Mouse (Mus musculus): ENCODE measurements around the gene C1galt1.

Gene C1galt1

DNA sequence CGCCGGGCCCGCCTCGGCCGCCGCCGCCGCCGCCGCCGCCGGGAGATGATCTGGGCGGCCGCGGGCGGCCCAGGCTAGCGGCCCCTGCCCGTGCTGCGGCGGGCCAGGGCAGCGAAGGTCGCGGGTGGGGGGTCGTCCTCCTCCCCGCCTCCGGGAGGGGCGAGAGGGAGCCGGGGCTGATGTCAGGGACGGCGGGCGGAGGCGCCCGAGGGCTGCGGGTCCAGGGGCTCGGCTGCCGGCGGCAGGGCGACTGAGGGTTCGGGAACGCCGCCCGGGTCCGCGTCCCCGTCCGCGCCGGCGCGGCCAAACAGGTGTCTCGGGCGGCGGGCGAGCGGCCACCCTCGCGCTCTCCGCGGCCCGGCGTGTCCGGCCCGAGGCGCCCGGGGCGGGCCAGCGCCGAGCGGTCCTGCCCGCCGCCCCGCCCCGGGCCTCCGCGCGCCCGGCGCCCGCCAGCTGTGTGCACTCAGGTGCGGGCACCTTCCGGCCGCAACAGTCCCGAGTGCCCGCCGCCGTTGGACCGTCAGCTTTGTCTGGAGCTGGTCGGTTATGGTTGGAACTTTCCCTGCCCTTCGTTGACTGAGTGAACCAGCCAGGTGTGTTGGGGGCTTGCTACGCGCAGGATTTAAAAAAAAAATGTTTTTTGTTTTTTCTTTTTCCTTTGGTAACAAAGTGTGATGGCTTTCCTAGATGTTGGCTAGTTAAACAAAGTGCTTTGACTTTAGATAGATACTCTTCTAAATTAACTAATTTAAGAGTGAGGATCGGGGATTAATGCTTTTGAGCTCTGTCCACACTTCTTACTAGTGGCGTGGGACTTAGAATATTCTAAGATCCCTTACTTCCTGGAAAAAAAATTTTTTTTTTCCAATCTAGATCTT lies at the start of gene C1galt1:
C1galt1 (plus strand) TSS at position 41 of the 878 bp plus-strand sequence.
- peak in 1 of 2 experiments; percentile 79 for DNase-seq

DNA sequence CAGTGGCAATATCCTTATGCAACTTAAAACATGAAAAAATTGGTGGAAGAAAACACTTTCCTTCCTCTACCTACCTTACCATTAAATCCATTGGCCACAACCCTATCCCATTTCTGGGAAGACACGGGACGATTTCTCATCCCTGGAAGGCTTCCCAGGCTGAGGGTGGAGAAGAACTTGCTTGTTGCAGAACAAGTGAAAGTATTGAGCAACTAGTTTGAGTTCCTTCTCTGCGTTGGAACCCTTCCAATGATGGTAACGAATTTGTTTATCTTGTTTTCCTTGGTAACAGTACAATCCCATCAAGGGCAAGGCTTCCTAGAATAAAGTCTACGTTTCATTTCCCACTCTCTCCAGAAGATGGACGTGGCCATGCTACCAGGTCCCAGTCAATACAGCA lies 44.7 kb upstream of the C1galt1 start:
- DNase-seq, result no peak

DNA sequence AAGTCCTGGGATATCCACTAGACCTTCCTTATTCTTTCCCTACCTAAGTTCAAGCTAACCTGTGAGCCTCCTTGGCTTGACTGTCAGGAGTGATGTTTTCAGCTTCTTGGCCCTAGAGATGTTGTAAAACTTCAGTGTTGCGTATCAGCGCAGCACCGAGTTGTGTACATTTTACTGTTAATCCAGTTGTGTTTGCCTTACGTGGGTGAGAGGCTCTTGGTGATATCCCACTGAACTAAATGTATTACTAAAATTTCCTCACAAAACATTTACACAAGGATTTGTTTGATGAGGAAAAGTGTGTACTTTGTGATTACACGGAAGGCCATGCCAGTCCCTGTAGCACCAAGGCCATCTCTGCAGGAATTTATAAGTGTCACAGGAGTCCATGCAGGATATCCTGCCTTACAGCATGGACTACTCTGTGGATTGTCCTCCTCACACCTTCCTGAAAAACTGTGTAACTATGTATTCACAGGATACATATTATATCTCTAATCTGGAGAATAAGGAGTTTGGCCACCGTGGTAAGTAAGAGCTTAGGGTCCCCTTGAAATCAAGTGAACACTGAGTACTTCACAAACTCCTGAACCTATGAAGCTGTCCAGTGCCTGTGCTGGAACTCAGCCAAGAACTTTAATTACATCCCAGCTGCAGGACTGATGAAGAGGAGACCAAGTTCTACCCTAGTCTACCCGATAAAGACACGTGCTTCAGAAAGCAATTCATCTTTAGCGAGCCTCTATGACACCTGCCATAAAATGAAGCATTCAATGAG lies 40.7 kb upstream of the C1galt1 start:
- DNase-seq, result no peak

DNA sequence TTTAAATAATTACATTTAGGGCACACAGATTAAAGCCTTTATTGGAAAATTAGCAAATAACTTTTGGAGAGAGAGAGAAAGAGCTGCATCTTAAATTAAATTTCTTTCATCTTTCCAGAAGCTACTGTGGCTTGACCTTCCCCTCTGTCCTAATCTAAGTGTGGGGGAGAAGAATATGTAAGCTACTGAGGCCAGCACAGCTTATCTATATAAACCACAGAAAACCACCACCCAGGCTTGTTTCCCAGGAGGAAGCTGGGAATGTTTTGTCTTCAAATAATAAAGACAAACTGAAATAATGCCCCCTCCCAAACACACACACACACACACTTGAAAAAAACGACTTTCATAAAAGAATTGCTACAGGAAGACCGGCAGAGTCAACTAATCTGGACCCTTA lies 30.5 kb upstream of the C1galt1 start:
- no peak for DNase-seq

DNA sequence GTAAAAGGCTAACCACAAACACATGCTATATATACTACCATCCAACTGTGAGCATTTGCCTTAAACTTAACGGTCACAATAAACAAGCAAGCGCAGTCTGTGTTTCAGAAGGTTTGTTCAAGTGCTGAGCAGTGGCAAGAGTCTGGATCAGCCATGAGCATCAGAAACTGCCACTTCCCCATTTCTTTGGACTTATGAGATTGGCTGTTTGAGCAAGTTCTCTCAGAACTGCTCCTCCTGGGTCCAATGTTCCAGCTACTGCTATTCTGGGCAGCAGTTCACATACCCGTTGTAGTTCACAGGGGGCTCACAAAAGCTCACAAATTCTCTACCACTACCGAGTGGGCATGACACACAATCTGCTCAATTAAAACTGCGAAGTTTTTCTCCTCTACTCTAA lies 28.4 kb upstream of the C1galt1 start:
- no peak for DNase-seq

DNA sequence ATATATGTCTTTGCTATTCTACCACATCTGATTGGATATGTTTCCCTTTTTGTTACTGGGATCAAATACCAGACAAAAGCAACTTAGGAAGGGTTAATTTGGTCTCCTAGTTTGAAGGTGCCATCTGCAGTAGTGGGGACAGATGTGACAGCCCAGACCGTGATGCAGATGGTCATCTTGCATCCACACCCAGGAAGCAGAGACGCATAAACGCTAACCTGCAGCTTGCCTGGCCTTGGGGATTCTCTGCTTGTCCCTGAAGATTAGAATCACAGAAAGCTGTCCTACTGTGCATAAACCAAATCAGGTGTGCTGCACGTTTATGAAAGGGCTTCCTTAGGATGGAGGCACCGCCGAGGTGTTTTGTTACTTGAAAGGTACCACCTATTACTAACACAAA lies 22.0 kb upstream of the C1galt1 start:
- DNase-seq, result no peak

DNA sequence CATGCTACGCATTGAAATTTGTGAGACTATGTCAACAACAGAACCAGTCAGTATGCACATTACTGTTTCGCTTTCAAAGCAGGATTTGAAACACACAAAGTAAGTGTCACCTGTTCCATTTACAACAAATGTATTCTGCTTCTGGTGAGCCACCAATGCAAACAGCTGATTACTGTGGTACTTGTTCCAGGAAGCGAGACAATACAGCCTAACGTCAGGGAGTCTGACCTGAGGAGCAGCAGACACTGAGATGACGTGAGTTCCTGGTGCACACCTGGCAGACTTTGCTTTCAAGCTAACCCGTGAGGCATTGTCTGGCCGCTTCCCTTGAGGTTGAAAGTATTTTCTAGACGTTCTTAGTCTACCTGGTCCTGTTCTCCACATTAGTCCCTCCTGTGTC lies 13.8 kb upstream of the C1galt1 start:
- no peak for DNase-seq

DNA sequence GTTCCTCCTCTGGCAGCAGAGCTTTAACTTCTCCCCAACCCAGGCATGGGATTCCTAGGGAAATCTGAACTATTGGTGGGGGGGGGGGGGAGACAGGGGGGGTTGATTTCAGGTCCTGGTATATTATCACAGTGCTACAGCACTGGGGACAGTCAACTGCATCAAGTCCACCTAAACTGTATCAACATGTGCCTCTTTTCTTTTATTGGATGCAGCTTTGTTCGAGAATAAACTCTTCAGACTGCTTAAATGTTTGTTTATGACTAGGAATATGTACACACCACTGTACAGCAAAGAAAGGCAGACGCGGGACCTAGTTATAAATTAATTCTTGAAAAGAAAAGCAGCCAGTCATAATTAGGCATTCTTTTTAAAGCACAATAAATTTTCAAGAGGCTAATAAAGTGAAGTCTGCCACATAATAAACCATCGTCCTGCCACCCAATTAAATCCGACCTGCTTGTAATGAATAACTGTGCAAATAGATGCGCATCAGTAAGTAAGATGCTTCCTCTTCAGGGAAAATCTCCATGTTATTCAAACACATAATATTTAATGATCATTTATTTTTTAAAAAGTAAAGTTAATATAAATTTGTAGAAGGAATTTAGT lies 12.0 kb upstream of the C1galt1 start:
- no peak for DNase-seq

DNA sequence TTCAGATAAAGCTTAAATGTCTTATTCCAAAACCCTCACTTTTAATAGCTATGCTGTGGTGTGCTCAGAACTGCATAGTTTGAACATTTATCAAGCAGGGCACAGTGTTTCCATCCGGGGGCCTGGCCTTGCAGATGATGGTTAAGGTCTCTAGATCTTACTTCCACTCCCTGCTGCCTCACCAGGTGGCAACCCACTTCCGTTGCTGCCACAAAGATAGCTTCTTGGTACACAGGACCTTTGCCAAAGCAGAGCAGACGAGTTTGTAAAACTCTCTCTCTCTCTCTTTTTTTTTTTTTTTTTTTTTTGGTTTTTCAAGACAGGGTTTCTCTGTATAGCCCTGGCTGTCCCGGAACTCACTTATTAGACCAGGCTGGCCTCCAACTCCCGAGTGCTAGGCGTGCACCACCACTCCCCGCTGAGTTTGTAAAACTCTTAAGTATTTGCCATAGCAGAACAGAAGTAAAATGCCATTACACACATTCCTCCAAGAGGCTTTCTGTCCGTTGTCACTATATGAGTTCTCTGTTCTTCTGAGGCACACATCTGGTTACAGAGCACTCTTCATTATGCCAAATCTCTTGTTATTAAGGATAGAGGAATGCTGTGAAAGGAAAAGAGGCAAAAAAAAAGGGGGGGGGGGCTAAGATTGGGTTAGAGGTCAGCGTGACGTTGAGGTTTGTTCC lies 773 bp upstream of the C1galt1 start:
- DNase-seq, result peak in 1 of 2 experiments; percentile 17

DNA sequence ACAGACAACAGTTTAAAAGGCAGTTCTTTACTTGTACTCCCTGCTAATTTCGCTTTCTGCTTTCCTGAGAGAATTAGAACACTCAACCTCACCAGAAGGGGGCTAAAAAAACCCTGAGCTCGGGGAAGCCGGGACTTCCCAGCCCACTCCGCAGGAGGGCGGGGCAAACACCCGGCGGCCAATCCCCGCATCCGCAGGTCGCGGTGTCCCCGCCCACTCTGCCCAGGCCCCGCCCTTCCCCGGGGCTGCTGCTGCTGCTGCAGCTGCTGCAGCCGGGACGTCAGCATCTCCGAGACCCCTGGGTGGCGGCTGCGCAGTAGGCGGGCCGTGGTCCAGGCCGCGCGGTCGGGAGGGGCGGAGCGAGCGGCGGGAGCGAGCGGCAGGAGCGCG lies 235 bp upstream of the C1galt1 start:
- peak; percentile 94 to 98 for DNase-seq

DNA sequence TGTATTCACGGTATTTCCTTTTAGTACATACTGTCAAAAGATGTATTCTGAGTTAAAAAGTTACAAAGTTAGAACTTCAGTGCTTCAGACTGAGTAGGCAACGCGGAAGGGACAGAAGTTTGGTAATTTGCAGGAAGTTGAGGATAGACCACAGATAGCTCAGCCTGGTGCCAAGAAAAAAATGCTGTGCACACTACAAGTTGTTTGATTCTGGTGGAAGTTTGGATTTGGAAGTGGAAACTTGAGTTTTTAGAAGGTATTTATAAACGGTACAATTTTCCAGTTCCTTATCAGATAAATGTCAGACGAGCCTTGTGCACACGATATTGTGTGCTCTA lies 1.0 kb downstream of the C1galt1 start:
- no peak for DNase-seq

DNA sequence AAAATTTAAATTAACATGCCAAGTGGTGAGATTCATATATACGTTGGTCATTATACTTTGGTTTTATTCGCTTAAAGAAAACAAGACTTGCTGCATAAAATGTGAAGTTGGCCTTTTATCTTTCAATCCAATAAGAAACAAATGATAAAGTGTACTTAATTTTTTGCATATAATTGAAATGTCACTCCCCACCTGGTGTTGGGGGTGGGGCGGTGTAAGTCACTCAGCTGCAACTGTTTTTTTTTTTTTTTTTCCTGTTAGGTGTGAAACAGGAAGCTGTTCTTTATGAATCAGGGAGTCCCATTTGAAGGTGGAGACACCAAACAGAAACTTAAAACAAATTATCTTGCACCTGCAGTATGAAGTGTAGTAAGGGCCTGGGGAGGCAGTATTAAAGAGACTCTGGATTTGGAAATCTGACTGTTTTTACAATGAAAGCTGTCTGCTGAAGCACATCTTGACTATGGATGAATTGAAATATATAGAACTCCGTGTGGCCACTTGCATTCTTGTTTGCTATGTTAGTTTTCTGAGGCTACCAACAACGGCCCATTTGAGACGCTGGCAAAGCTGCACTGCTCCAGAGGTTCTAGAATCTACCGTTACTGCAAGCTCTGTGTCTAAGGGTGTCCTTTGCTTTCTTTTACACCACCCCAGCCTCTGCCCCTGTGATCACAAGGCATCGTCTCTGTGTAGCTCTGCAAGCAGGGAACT lies 2.2 kb downstream of the C1galt1 start:
- no peak for DNase-seq

DNA sequence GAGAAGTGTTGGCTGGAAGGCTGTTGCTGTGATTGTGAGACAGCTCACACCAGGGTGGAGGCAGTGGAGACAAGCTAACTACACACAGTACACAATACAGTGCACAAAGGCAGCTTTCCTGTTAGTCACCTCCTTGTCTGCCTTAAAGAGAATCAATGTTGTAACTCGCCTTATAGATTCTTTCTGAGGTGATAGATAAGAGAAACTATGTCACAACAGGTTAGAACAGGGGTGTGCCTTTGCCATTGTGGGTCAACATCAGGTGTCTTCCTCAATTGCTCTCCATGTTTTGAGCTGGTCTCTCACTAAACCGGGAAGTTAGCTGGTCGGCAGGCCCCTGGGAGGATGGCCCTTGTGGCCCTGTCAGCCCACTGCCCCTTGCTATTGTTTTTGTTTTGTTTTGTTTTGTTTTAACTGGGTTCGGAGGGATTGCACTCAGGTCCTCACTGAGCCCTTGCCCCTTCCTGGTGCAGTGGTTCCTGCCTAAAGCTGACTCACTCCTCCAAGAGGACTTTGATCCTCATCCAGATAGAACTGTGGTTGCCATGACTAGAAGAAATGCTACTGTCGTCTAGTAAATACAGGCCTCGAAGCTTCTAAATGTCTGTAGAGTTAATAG lies 3.4 kb downstream of the C1galt1 start:
- DNase-seq, result no peak

DNA sequence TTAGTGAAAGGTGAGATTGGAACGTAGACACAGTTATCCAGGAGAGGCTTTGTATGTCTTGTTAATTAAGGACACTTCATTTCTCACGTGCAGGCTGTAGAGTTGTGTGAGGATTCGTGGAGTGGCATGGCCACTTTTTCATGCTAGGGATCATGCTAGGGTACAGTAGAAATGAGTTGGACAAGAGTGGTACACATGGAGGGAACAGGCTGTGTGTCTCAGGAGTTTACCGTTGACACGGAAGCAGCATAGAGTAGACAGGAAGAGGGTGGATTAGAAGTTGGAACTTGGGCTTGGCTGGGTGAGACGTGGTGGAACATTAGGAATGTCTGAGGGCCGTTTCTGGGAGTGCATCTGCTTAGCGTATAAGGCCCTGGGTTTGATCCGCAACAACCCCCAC lies 4.1 kb downstream of the C1galt1 start:
- no peak for DNase-seq

DNA sequence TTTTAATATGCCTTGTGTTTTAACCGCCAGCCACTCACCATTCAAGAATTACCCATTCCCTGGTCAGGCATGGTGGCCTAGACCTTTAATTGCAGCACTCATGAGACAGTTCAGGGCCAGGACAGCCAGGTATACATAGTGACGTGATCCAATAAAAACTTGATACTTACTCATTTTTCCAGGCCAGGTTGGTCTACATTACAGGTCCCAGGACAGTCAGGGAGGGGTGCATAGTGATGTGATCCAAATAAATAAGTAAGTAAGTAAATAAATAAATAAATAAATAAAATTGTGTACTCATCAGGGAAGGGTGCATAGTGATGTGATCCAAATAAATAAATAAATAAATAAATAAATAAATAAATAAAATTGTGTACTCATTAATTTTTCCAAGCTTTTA lies 6.4 kb downstream of the C1galt1 start:
- DNase-seq, result no peak

DNA sequence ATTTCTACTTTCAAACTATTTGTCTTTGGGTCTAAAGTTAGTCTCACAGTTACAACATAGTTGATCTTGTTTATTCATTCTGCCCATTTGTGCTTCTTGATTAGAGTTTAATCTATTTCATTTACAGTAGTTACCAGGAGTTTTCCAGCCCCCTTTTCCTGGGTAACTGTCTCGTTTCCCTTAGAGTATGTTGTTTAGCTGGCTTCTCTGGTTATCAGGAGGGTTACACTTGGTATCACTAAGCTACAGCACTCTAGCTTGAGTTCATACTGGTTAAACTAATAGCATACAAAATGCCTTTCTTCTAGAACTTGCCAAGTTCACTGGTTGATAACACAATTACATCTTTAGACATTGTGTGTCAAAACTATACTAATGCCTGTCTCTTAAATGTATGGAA lies 8.3 kb downstream of the C1galt1 start:
- DNase-seq, result no peak

DNA sequence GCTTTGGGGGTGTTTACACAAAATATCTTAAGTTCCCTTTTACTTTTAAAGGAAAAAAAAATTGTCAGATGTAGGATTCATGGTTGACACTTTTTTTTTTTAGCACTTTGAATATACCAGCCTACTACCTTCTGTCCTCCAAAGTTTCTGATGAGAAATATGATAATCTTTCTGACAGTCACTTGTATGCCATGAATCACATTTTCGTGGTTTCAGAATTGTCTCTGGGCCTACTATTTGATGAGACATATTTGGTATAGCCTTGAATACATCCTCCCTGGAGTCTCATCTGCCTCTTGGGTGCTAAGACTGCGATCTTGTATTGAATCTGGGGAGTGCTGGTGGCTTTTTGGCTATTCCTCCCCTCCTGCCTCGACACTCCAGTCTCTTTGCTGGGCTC lies 8.8 kb downstream of the C1galt1 start:
- DNase-seq, result no peak

DNA sequence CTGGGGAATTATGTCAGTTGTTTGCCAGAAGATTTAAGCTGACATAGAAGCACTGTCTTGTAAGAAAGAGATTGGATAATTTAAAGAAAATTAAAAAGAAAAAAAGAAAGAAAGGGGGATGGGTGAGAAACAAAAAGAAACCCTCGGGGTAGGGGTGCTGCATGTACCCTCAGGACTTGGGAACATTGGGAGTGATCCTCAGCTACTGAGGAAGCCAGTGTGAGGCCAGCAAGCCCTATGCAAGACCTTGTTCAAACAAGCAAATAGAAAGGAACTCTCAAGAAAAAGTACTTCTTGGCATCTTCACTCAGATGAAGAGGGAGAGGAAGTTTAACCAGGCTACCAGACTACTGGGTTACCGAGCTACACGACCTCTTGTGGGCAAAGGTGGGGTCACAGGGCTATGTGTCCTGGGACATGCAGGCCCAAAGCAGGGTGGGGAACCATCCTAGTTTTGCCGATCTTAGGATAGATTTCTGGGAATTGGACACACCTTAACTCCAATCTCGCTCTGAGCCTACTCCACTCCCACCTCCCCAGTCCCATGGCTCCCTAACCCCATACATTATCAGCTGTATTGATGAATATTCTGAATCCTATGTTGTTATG lies 12.1 kb downstream of the C1galt1 start:
- no peak for DNase-seq

DNA sequence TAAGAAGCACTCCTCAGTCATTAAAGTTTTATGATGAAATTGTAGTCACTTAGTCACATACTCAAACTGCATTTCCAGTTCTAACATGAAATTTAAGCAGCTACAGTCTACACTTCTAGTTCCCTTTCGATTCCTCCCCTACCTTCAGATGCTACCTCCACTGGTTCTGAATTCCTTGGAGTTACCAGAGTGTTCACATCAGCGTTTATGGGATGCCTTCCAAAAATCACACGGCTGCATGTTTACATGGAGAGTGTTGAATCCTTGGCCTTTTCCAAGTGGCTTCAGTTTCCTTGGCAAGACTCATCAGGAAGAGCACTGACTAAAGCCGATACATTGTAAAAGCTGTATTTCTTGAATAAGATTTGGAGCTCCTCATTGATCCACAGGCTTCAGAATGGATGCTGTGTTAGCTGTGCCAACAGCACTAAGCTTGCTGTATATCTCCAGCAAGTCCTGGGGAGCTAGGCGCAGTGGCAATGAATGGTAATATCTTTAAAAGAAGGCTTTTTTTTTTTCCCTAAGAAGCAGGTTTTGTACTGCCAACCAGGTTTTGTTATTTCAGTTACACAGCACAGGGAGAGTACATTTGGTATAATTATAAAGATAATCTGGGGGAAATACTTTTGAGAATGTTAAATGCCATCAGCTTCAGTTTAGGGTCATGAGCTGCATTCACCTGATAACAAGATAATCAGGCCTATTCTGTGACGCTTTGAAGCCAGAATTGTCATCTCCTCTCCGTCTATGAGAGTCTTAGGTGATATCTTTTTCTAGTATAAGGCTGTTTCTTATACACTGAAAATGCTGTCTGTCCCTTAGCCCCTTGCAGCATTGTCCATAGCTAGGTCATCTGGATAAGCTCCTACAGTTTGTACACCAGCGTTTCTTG lies 13.0 kb downstream of the C1galt1 start:
- DNase-seq, result no peak

DNA sequence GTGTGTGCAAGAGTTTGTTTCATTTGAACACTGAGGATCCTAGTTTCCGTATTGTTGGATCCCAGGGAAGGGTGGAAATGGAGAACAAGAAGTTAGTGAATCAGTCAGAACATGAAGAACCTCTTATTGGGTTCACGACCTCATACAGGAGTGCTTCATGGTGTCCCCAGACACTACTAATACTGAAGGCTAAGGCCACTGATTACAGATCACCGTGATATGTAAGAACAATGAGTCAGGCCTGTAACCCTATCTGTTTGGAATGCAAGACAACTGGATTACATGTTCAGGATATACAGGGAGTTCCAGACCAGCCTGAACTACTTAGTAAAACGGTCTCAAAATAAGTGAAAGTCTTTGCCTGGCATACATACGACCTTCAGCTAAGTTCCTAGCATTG lies 13.9 kb downstream of the C1galt1 start:
- no peak for DNase-seq

DNA sequence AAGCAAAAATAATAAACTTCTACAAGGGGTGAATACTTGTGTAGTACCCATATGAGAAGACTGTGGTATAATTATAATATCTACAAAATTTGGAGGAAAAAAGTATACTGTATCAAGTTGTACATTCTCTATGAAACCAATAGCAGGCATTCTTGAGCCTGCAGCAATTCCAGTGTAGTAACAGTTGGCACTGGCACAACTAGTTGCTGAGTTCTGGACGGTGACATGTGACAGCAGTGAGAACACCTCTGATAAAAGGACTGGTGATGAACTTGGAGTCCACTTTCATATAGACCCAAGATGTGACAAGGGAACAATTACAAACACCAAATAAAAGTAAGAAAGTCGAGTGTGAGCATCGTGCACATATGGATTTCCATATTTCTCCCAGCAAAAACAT lies 14.5 kb downstream of the C1galt1 start:
- no peak for DNase-seq

Measured in cerebellum, postnatal 25 days (tissue).